Mouse (Mus musculus): ENCODE data around the gene Pdpn. TPM values are rescaled to one million over a fixed set of nuclear protein-coding genes. Genes with fewer than 3 reads are reported as not detected.

The Pdpn gene
- polyA plus RNA-seq, 2 experiments, result 0.47 to 1.0 TPM

DNA sequence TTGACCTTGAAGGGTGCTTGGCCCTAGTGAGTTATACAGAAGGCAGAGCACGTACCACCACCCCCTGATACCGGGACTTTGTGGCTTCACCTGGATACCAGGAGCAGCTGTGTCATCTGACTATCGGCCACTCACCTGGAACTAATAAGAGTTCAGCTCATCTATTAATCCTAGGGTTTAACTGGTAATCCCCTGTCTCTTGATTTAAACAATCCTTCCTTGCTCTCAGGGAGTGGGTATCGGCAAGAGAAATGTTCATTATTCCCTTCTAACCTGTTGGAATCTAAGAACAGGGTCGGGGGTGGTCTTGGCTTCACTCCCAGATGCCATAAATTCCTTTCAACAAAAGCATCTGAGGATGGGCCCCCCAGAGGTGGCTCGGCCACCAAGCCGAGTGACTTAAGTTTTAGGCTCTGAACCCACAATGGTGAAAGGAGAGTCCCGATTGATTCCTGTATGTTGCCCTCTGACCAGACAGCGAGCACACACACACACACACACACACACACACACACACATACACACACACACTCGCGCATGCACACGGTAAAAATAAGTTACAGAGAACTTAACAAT lies 837 bp upstream of the Pdpn start:
- ATAC-seq (ENCODE audit: insufficient read depth) (no peak), DNase-seq (ENCODE audit: low read depth in 3 of 3, low spot score in 3 of 3) (no peak)
- no peak overlapping the region for H3K4me3 ChIP-seq (ENCODE audit: insufficient read depth in 1 of 2, low read depth in 2 of 2, low read length in 2 of 2)
- TF ChIP-seq EP300 (IDR thresholded peaks at IDR 0.05; ENCODE audit: low read depth) (no peak), CTCF (IDR thresholded peaks at IDR 0.05; ENCODE audit: low read depth) (no peak)
- no peak overlapping the region for H3K9ac ChIP-seq (replicated peaks)
- no peak overlapping the region for H3K4me2 ChIP-seq (ENCODE audit: low read depth)
- H3K9me3 ChIP-seq (ENCODE audit: control insufficient read depth, low read length), result no peaks in the 10 kb centered on the region
- H3K4me1 ChIP-seq (replicated peaks; ENCODE audit: control insufficient read depth in 2 of 2, insufficient read depth in 2 of 2, low read length in 1 of 2), result no peaks in the 10 kb centered on the region
- H3K27me3 ChIP-seq (ENCODE audit: control insufficient read depth, insufficient read depth, low read length), result peaks cover 22% of the 10 kb centered on the region
- WGBS (ENCODE audit: insufficient replicate concordance), result 14% methylated on average over 12 of the region's 12 CpGs
- no peak overlapping the region for H3K27ac ChIP-seq
- no peaks in the 10 kb centered on the region for H3K36me3 ChIP-seq (replicated peaks; ENCODE audit: control insufficient read depth, insufficient read depth, low read depth)

DNA sequence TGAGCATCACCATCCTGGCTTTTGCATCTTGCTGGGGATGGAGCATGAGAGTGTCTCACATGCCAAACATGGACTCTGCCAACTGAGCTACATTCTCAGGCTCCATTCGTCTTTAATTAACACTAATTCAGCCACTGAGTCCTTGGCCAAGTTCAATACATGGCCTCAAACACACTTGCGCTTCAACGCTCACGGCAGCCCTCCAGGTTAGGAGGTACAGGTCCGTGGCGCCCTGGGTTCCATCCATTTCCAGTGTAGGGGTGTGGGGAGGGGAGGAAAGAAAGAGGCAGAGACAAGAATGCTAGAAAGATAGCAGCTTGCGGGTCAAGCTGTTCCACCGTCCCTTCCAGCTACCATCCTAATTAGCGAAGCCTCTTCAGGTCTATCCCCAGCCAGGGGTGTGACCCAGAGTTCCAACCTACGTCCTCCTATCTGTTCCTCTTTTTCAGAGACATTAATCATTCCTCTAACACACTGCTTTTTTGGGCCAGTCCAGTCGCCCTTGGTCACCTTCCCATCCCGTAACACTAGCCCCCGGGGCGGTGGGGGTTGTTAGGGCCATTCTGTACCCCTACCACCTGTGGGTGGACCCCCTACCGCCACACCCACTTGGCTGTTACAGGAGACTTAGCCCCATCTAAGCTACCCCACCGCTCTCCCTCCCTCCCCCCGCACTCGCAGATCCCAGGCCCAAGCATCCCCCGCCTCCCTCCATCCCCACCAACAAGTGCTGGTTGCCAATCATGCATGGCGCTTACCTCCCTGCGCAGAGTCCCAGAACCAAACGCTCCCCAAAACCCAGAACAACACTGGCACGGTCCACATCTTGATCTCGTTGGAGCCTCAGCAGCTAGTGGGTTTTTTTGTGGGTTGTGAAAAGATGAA lies 691 bp downstream of the Pdpn start:
- H3K4me3 ChIP-seq (ENCODE audit: insufficient read depth in 1 of 2, low read depth in 2 of 2, low read length in 2 of 2), result peak overlapping the region in 1 of 2 experiments; percentile 34; a peak in 1 of 4 replicates
- no peak for TF ChIP-seq EP300 (IDR thresholded peaks at IDR 0.05; ENCODE audit: low read depth)
- TF ChIP-seq CTCF (IDR thresholded peaks at IDR 0.05; ENCODE audit: low read depth), result no peak
- no peaks in the 10 kb centered on the region for H3K4me1 ChIP-seq (replicated peaks; ENCODE audit: control insufficient read depth in 2 of 2, insufficient read depth in 2 of 2, low read length in 1 of 2)
- no peak overlapping the region for H3K27ac ChIP-seq
- no peaks in the 10 kb centered on the region for H3K36me3 ChIP-seq (replicated peaks; ENCODE audit: control insufficient read depth, insufficient read depth, low read depth)
- H3K9me3 ChIP-seq (ENCODE audit: control insufficient read depth, low read length), result no peaks in the 10 kb centered on the region
- H3K27me3 ChIP-seq (ENCODE audit: control insufficient read depth, insufficient read depth, low read length), result peaks cover 22% of the 10 kb centered on the region
- H3K4me2 ChIP-seq (ENCODE audit: low read depth), result peak overlapping the region; percentile 32
- H3K9ac ChIP-seq (replicated peaks), result no peak overlapping the region
- ATAC-seq (ENCODE audit: insufficient read depth) (no peak), DNase-seq (ENCODE audit: low read depth in 3 of 3, low spot score in 3 of 3) (no peak)
- WGBS (ENCODE audit: insufficient replicate concordance), result 6% methylated on average over 24 of the region's 24 CpGs

GRCm38 (mm10) chr4:143297016-143297556 lies 2.3 kb downstream of the Pdpn start:
- no peaks in the 10 kb centered on the region for H3K4me1 ChIP-seq (replicated peaks; ENCODE audit: control insufficient read depth in 2 of 2, insufficient read depth in 2 of 2, low read length in 1 of 2)
- no peak for TF ChIP-seq CTCF (IDR thresholded peaks at IDR 0.05; ENCODE audit: low read depth)
- TF ChIP-seq EP300 (IDR thresholded peaks at IDR 0.05; ENCODE audit: low read depth), result no peak
- H3K4me2 ChIP-seq (ENCODE audit: low read depth), result no peak overlapping the region
- no peak for DNase-seq (ENCODE audit: low read depth in 3 of 3, low spot score in 3 of 3)
- H3K9me3 ChIP-seq (ENCODE audit: control insufficient read depth, low read length), result no peaks in the 10 kb centered on the region
- no peaks in the 10 kb centered on the region for H3K36me3 ChIP-seq (replicated peaks; ENCODE audit: control insufficient read depth, insufficient read depth, low read depth)
- ATAC-seq (ENCODE audit: insufficient read depth), result no peak
- WGBS (ENCODE audit: insufficient replicate concordance), result 25% methylated on average over 12 of the region's 12 CpGs
- no peak overlapping the region for H3K9ac ChIP-seq (replicated peaks)
- peaks cover 22% of the 10 kb centered on the region for H3K27me3 ChIP-seq (ENCODE audit: control insufficient read depth, insufficient read depth, low read length)
- no peak overlapping the region for H3K27ac ChIP-seq
- H3K4me3 ChIP-seq (ENCODE audit: insufficient read depth in 1 of 2, low read depth in 2 of 2, low read length in 2 of 2), result no peak overlapping the region

- ATAC-seq (ENCODE audit: insufficient read depth), result no peak
- WGBS (ENCODE audit: insufficient replicate concordance), result 53% methylated on average over 5 of the region's 5 CpGs
- H3K27ac ChIP-seq, result no peak overlapping the region
Observed at GRCm38 (mm10) chr4:143296153-143296552, 3.2 kb downstream of the Pdpn start.

DNA sequence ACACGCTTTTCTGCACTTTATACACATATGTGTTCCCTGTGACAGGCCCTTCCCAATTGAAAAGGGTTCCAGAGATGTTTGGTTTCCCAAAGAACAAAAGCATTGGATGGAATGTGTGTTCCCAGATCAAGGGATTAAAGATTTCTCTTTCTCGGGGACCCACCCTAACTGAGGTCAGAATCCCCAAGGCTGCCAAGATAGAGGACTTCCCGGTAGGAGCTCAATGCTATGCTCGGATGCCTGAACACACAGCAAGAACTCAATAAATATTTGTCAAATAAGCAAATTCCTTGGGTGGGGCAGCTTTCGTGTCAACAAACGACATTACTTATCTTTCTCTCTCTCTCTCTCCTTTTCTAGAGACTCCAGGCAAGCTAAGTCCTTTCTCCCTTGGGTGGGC lies 5.0 kb downstream of the Pdpn start:
- 51% methylated on average over 6 of the region's 6 CpGs for WGBS (ENCODE audit: insufficient replicate concordance)
- Histone ChIP-seq H3K4me1 (replicated peaks; ENCODE audit: control insufficient read depth in 2 of 2, insufficient read depth in 2 of 2, low read length in 1 of 2) (0 out of 4 replicates have a peak, but pooled peaks cover 0 to under 1% of the 10 kb centered on the region in 2 experiments), H3K27me3 (ENCODE audit: control insufficient read depth, insufficient read depth, low read length) (peaks cover 14% of the 10 kb centered on the region), H3K4me3 (ENCODE audit: insufficient read depth in 1 of 2, low read depth in 2 of 2, low read length in 2 of 2) (no peak overlapping the region), H3K9ac (replicated peaks) (no peak overlapping the region), H3K4me2 (ENCODE audit: low read depth) (no peak overlapping the region), H3K27ac (no peak overlapping the region), H3K9me3 (ENCODE audit: control insufficient read depth, low read length) (no peaks in the 10 kb centered on the region), H3K36me3 (replicated peaks; ENCODE audit: control insufficient read depth, insufficient read depth, low read depth) (no peaks in the 10 kb centered on the region)
- DNase-seq (ENCODE audit: low read depth in 3 of 3, low spot score in 3 of 3) (no peak), ATAC-seq (ENCODE audit: insufficient read depth) (no peak)
- TF ChIP-seq CTCF (IDR thresholded peaks at IDR 0.05; ENCODE audit: low read depth) (no peak), EP300 (IDR thresholded peaks at IDR 0.05; ENCODE audit: low read depth) (no peak)

More at GRCm38 (mm10) chr4:143296153-143296552, 3.2 kb downstream of the Pdpn start:
- Histone ChIP-seq H3K9ac (replicated peaks) (no peak overlapping the region), H3K4me2 (ENCODE audit: low read depth) (no peak overlapping the region), H3K4me3 (ENCODE audit: insufficient read depth in 1 of 2, low read depth in 2 of 2, low read length in 2 of 2) (no peak overlapping the region), H3K9me3 (ENCODE audit: control insufficient read depth, low read length) (no peaks in the 10 kb centered on the region), H3K36me3 (replicated peaks; ENCODE audit: control insufficient read depth, insufficient read depth, low read depth) (no peaks in the 10 kb centered on the region), H3K27me3 (ENCODE audit: control insufficient read depth, insufficient read depth, low read length) (peaks cover 22% of the 10 kb centered on the region), H3K4me1 (replicated peaks; ENCODE audit: control insufficient read depth in 2 of 2, insufficient read depth in 2 of 2, low read length in 1 of 2) (no peaks in the 10 kb centered on the region)
- TF ChIP-seq EP300 (IDR thresholded peaks at IDR 0.05; ENCODE audit: low read depth), result no peak
- no peak for TF ChIP-seq CTCF (IDR thresholded peaks at IDR 0.05; ENCODE audit: low read depth)
- no peak for DNase-seq (ENCODE audit: low read depth in 3 of 3, low spot score in 3 of 3)
